Mouse (Mus musculus) retina, adult 2 months (tissue): ENCODE measurements around the gene Fam198b.

ENCODE experiments used
- DNase-seq: peaks from one replicate; pipeline ENCODE4 v3.0.0-alpha.2; 2012; ENCODE audit warnings: low read depth, low spot score

The Fam198b gene

DNA sequence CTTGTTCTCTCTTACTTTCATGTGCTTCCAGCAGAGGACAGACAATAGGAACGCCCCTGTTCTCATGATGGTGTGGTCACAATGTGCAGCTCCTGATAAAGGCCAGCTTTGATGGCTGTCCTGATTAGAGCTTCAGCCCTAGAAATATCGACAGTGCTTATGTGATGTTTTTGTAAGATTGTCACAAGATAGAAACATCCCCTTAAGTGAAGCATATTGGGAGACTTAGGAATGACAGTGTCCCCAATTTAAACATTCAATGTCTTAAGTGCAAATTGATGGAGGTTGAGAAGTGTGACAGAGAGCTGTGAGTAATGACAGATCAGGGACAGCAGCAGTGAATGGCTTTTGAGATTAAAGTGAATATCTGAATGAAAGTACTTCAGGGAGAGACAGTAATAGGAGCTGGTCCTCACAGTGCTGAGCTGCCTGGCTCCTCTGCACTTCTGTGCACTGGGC is 99.7 kb downstream of the Fam198b start:
- DNase-seq: no peak

DNA sequence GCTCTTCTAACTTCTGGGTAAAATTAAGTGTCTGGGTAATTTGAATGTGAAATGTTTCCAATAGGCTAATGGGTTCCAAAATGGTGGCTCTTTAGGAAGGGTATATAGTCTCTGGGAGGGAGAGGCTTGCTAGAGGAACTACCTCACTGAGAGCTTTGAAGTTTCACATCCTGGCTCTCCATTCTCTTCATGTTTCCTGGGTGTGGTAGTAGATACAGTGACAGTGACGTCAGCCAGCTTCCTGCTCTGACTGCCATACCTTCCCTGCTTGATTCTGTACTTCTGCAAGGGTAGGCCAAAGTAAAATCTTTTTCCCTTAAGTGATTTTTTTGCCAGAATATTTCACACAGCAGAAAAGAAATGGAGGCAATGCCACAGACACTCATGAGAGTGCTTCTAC is 100.2 kb downstream of the Fam198b start:
- no peak for DNase-seq

DNA sequence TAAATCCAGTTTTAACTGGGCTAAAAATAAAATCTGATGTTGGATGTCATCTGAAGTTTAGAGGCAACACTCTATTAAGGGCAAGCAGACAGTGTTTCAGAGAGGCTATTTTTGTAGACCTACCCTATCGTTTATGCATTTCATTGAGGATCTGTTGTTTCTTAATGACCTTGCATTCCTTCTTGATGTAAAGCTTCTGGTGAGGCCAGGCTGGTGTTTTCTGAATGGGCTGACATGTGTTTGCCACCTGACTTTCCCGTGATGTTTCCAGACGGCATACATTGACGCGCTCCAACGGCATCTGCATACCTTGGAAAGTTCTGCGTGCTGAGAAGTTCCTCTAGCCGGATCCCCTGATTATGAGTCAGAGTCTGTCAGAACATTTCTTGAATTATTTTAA is 104.9 kb downstream of the Fam198b start:
- no peak for DNase-seq

DNA sequence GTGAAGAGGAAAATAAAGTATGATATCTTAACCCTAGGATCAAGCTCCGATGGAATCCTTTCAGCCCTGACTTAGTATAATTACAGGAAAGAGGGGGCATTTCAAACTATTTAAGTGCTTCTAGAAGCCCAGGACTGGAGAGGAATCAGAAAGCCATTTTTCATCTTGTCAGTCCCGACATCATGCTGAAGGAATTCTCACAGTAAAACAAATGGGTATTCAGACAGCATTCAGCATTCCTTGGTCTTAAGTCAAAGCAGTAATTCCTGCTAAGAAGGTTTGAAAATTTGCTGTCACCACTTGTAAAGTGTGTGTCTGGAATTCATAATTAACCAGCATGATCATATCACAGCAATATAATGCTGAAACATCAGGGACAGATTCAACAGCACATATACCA is 105.6 kb downstream of the Fam198b start:
- no peak for DNase-seq

DNA sequence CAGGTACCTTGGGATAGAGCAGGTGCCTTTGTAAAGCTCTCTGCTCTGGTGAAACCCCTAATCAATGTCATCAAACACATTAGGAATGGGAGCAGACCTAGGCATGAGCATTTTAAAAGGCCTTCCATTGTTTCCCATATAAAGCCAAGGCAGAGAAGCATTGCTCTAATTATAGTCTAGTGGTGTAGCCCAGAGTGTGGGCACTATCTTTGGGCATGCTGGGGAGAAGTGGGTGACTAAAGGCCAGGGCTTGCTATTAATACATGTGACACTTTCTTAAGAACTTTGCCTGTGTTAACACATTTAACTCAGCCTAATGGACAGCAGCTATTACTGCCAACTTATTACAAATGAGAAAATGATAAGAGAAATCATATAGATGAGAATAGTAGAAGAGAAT is 106.1 kb downstream of the Fam198b start:
- no peak for DNase-seq

DNA sequence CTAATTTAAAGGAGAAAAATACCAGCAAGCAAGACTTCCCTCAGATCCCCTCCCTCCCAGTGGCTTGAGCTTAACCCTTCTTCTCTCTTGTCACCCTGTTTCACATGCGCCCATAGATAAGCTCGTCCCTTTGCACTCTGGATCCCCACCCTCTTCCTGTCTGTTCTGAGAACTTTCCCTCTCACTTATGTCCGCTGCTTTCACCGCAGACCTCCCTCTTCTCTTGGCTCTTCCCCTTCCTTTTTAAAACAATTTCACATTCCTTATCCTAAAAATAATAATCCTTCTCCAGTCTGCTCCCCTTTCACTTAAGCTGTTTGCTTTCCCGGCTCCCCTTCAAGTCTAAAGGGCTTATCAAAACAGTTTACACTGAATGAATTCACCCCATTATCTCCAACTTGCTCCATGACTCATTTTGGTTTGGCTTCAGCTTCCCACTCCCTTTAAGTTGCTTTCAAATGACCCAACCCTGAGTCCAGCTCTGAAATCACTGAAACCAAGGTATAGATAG is 109.8 kb downstream of the Fam198b start:
- no peak for DNase-seq

DNA sequence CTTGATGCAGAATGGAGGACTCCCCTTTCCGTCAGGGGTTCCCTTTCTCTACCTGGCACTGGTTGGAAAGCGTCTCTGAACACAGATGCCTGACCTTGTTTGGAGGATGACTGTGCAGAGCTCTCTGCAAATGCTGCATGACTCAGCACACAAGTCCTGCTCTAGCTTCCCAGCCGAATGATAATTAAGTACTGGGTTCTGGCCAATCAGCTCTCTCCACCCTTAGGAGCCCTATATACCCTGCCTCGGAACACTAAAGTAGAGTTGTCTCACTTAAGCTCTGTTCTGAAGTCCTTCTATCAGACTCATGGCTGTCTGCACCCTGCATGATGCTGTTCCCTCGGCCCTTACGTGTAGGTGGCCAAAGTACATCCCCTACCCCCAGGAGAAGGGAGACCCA is 111.4 kb downstream of the Fam198b start:
- DNase-seq: no peak
